Mouse (Mus musculus) naive thymus-derived CD4-positive, alpha-beta T cell, adult 2 months (primary cell): ENCODE measurements around the gene Sec16a.
A peak's percentile ranks its signal among the peaks of the same experiment; 100 is the strongest.

Experiments used
- DNase-seq: peaks from one replicate; pipeline ENCODE4 v3.0.0-alpha.2; 2011; ENCODE audit warnings: low read depth

Sec16a gene

DNA sequence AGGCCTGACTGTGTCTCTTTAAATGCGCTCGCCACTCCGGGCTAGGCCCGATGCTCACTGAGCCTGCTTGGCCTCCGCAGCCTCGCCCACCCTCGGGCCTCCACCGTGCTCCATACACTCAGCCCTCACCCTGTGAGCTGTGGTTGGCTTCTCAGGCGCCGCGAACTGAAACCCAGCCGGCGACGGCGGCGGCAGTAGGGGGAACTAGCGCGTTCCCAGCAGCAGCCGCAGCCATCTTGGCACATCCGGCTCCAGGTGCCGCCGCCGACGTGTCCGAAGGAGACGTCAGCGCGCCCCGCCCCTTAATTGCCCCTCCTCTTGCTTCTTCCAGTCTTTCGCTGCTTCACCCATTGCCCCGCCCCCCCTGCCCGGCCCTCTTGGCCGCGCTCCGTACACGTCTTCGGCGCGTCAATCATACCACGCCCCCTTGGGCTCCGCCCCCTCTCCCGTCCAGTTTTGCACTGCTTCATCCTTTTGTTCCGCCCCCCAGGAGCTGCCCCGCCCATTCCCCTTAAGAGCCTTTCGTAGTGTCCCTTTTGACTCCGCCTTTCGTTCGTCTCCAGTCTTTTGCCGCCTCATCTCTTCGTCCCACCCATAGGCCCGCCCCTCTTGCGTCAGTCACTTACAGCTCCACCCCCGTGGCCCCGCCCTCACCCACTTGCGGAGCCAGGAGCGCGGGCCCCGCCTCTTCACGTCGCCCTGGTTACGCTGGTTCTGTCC is at the start of gene Sec16a:
Gene Sec16a, minus strand, starts transcription at position 271 of the 720 bp plus-strand sequence.
- peak; percentile 100 for DNase-seq

- no peak for DNase-seq
These were observed 49.4 kb upstream of the Sec16a start for GRCm38 (mm10) chr2:26494396-26494795.

DNA sequence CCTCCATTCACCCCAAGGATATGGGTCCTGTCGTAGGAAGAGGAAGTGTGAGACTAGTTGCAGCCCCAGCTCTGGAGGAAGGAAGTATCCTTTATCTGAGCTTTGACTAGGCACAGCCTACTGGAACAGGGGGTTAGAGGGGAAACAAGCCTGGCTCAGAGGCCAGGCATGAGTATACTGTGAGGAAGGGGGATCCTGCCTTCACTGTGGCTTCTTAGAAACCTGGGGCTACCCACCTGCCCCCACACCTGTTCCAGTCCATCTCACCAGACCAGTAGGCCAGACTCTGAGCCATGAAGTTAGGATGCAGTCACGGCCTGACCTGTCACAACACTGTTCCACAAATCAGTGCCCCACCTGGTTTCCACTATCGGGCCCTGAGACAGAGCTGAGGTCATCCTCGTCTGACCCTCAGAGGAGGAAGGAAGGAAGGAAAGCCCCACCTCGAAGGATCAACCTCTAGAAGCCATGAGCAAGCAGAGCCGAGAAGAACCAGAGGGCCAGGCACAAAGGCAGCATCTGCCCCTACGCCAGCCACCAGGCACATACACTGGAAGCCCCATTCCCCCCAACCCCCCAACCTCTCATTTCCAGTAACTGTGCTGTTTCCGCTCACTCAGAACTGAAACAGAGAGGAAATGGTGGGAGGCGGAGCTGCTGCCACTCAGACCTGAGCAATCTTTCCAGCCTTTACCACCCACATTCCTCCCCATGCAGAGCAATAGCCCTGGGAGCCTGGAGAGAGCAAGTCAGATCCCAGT is 48.2 kb upstream of the Sec16a start:
- peak; percentile 78 for DNase-seq

GRCm38 (mm10) chr2:26490760-26491301 is 45.8 kb upstream of the Sec16a start:
- DNase-seq: no peak

DNA sequence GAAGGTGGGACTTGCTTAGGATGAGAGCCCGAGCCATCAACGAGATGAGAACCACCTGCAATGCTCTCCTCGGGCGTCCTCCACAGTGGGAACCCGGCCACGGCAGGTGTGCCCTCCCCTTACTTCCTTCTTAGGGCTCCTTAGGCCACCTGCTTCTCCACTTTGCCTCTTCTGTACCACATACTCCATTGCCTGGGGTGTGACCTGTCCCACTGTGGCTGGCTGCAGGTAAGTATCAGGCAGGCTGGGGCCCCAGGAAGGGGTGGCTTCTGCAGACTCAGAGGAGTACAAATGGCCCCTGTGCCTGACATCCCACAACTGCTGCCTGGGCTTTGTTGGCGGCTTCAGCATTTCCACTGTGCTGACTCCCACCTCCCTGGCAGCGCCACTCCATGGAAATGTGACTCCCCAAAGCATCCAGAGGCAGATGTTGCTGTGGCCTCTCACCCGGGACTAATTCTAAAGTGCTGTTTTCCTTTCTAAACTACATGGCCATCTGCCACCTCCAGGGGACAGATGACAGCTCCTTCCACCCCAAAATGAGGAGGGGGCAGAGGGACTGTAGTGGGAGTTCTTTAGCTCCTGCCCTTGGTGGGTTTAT is 43.6 kb upstream of the Sec16a start:
- DNase-seq: no peak

DNA sequence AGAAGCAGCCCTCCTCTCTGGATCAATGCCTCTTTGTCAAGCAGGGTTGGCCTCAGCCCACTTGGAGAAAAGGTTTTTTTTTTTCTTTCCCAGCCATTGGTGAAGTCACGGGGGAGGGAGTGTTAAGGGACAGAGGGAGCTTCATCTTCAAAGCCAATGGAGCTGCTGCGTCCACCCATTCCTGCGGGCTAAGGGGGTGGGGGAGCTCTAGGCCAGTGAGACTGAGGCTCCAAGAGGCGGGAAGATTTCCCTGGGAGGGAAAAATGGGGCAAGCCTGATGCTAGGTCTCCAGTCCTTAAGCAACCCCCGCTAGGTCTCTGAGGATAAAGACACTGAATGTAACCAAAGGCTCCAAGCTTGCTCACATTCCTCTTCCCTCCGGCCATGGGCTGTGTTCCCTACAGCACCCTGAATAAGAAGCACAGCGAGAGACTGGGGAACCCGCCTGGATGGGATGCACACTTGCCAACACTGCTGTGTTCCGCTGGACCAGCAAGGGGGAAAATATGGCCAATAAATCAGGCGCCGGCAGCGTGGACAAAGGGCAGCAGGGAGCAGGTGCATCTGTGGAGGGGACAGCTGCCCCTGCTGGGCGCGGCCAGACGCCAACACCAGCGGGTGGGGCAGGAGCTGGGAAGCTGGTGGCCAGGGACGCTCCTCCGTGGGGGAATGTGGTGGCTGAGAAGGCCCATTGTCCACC is 42.5 kb upstream of the Sec16a start:
- no peak for DNase-seq

- no peak for DNase-seq
These were observed 41.9 kb upstream of the Sec16a start for GRCm38 (mm10) chr2:26486835-26487321.

GRCm38 (mm10) chr2:26486264-26486810 is 41.3 kb upstream of the Sec16a start:
- DNase-seq: no peak

DNA sequence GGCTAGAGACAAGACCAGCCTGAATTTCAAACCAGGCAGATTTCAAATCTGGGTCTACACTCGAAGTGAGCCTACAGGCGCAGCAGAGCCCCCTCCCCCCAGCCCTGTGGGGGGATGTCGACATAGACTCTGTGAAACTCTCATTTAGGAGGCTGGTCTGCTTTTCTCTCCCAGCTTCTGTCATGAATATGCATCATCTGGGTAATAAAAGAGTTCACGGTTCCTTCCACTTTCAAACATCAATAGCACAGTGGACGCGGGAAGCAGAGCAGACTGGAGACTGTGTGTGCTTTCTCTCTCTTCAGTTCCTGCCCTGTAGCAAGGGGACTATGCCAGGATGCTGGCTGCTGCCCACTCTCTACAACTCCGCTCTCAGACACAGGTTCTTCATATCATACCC is 40.7 kb upstream of the Sec16a start:
- DNase-seq: no peak

DNA sequence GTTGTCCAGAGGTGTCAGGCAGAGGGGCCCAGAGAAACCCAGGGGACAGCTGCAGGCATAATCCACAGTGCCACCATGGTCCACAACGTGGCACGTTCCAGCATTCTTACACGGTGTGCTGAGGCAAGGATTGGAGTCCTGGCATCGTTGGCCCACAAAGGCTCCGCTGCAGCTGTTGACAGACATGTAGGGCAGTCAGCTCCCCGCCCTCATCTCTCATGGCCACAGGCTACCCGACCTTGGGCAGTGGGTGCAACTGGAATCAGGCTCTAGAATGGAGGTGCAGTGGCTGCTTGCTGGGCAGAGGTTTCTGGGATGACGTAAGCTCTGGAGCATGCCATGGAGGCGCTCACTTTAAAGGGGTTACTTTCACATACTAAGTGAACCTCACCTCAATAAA is 40.3 kb upstream of the Sec16a start:
- no peak for DNase-seq

GRCm38 (mm10) chr2:26484169-26484568 is 39.2 kb upstream of the Sec16a start:
- no peak for DNase-seq

GRCm38 (mm10) chr2:26483230-26483869 is 38.3 kb upstream of the Sec16a start:
- DNase-seq: peak; percentile 32

DNA sequence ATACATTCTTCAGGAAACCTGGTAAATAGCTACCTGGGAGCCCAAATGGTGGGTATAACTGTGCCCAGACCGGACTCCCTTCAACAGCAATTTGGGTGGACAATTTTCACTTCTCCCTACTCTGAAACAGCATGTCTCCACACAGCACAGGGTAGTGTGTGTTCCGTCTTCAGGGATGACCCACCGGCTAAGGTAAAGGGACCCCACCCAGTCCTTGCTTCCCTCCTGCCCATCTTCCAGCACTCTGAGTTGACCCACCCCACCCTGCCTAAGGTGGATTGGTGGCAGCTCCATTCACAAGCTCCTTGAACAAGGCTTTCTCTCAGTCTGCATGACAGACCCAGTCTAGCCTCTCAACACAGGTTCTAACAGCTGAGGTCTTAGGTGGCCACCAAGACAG is 37.8 kb upstream of the Sec16a start:
- DNase-seq: no peak

DNA sequence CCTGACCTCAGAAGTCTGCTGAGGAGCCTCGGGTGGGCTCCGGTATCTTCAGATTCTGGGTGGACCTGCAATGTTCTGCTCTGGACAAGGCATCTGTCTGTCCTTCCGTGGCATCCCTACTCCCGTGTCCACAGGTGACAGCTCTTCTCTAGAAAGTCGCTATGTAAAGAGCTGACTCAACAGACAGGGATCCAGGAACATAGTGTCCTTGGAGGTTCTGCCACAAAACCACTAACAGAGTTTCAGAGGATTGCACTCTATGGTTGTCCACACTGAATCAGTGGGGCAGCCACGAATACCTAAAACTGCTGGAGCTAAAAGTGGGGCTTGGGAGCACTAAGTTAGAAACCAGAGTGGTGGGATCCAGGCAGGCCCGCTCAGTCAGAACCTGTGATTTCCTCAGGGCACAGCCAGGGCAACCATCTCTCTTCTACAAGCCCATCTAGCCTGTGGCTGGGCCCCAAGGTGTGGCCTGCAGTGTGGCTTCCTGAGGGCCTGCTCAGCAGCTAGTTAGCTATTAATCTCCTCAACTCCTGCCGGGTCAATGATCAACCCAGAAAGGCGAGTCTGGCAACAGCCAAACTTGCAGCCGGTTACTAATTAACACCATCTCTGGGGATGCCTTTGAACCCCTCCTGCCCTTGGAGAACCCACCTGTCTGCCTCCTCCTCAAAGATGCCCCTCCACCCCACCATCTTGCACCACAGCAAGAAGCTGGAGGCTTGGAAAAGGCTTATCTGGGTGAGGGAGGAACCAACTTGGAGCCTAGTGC is 36.9 kb upstream of the Sec16a start:
- no peak for DNase-seq

GRCm38 (mm10) chr2:26480911-26481310 is 35.9 kb upstream of the Sec16a start:
- DNase-seq: no peak

DNA sequence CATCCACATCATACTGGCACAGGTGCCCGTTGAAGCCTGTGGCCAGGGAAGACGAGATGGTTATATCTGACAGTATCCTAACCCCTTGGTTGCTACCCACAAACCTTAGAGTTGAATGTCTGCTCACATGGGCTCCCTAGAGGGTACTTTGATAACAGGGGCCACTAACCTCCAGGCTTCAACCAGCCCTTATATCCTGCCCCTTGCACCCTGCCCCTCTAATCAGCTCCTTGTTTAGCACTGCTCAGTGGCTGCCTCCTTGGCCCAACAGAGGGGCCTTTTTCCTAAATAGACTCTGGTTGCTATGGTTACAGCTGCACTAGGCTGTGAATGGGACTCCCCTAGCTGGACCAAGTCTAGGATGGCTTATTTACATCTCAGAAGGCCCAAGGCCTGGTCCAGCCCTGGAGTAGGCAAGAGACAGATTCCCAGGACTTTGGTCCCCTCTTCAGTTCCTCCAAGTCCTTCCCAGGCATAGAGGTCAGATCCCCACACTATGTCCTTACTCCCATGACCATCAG is 33.7 kb upstream of the Sec16a start:
- no peak for DNase-seq

- DNase-seq: no peak
These were observed 32.9 kb upstream of the Sec16a start for GRCm38 (mm10) chr2:26477911-26478310.

DNA sequence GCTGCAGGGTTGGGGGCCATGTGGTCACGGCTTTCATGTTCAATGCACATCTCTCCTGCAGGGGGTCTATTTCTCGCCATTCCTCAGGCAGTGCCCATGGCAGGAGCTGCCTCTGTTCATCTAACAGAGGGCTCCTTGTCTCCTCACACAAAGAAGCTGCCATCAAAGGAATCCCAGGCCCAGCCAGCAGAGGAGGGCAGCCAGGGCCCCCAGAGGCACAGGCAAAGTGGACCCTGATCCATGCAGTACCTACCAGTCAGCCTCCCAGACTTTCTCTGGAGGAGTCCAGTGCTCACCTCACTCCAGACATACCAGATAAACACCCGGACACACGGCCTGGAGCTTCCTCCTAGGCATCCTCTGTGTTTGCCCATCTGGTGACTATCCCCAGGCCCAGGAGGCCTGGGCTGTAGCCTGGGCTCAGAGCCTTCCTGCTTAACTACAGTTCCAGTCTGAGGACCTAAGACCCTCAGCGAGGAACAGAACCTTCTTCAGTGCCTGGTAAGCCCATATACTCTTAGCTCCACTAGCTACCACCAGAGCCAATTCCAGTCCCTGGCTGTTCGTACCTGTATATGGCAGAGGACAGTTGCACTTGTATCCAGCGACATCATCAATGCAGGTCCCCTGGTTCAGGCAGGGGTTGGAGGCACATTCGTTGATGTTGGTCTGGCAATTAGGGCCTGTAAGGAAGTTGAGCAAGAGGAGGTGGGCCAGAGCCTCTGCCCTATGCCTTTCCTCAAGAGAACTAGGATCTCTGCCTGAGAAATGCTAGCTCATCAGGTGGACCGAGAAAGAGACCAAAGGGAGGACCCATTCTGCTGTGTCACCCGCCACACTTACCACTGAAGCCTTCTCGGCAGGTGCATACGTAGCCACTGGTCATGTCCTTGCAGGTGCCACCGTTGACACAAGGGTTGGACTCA is 30.8 kb upstream of the Sec16a start:
- DNase-seq: no peak
